Mouse (Mus musculus): ENCODE data around the gene Zfp709. TPM values are rescaled to one million over a fixed set of nuclear protein-coding genes. Genes with fewer than 3 reads are reported as not detected.
"Not testable (repeated sequence)": the region's sequence is repeated elsewhere in the genome, so short reads cannot be mapped to it uniquely, and the experiment has no call there.

The Zfp709 gene
- total RNA-seq, 4 experiments from 2014 or later, result 1.7 to 2.4 (median 1.8) TPM

GRCm38 (mm10) chr8:71925791-71926190 lies 44.0 kb downstream of the Zfp709 start:
- no peak for DNase-seq (ENCODE audit: low spot score in 2 of 2)

GRCm38 (mm10) chr8:71926551-71926950 lies 44.7 kb downstream of the Zfp709 start:
- DNase-seq (ENCODE audit: low spot score in 2 of 2), result no peak

- DNase-seq (ENCODE audit: low spot score in 2 of 2), result no peak
Observed at GRCm38 (mm10) chr8:71927779-71928178, 46.0 kb downstream of the Zfp709 start.

GRCm38 (mm10) chr8:71938037-71938436 lies 56.2 kb downstream of the Zfp709 start:
- not testable (repeated sequence) for DNase-seq (ENCODE audit: low spot score in 2 of 2)

- no peak for DNase-seq (ENCODE audit: low spot score in 2 of 2)
Observed at GRCm38 (mm10) chr8:71940293-71941208, 58.7 kb downstream of the Zfp709 start.

DNA sequence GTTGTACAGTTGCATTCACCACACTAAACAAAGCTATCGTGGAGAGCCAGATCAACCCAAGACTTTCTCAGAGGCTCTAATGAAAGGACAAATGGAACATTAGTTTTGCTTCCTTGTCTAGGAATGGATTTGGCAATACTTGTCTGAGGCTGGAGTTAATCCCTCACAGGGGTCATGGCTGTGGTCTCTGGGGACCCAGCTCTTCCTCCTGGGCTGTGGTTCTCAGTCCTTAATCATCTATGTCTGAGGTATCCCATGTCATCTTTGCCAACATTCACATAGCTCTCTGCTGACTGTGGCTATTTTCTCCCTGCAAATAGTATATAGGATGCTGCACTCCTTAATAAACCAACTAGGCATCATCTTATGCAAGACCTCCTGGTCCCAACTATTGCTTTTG lies 60.0 kb downstream of the Zfp709 start:
- DNase-seq (ENCODE audit: low spot score in 2 of 2), result no peak

Other genes starting within 250 kb of the Zfp709 start
- gene Unc13a, start 210.3 kb upstream of the Zfp709 start, total RNA-seq (2022), result under 1 TPM in 3 of 4 experiments, not detected in 1; 0.10 to 0.21 (median 0.20) TPM
- gene Jak3, start 205.7 kb upstream of the Zfp709 start, total RNA-seq (2022), result 1 to 10 TPM; 1.4 to 2.0 (median 1.6) TPM
- under 1 TPM in 1 of 4 experiments, not detected in 3; 0.54 TPM for gene Insl3, start 192.8 kb upstream of the Zfp709 start, total RNA-seq (2022)
- 1 to 10 TPM; 1.3 to 1.8 (median 1.5) TPM for gene B3gnt3, start 180.2 kb upstream of the Zfp709 start, total RNA-seq (2022)
- gene Fcho1, start 156.3 kb upstream of the Zfp709 start, total RNA-seq (2022), result under 1 TPM in 2 of 4 experiments, not detected in 2; 0.08 to 0.65 TPM
- gene Zfp882, start 26.6 kb downstream of the Zfp709 start, total RNA-seq (2022), result 1 to 10 TPM; 2.5 to 4.2 (median 3.2) TPM
- gene Zfp617, start 26.6 kb downstream of the Zfp709 start, total RNA-seq (2022), result 10 to 100 TPM; 17.1 to 20.4 (median 18.5) TPM
- 1 to 10 TPM; 1.3 to 2.3 (median 2.2) TPM for gene Zfp961, start 69.0 kb downstream of the Zfp709 start, total RNA-seq (2022)
- under 1 TPM in 2 of 4 experiments, not detected in 2; 0.54 to 0.91 TPM for gene Cyp4f18, start 127.6 kb downstream of the Zfp709 start, total RNA-seq (2022)
- not detected for gene Olfr372, start 159.2 kb downstream of the Zfp709 start, total RNA-seq (2022)
- gene Olfr373, start 201.2 kb downstream of the Zfp709 start, total RNA-seq (2022), result not detected
- gene Olfr374, start 225.0 kb downstream of the Zfp709 start, total RNA-seq (2022), result not detected